Mouse (Mus musculus) urinary bladder, postnatal 36 days (tissue): ENCODE data around the gene Kcnip1.

ENCODE experiments used
- DNase-seq, 2 experiments: peaks; one replicate each; pipeline ENCODE4 v3.0.0; 2022; ENCODE audit warnings: low spot score in 2 of 2, mixed read lengths in 1 of 2

Kcnip1 gene

GRCm38 (mm10) chr11:33668376-33668775, 324.6 kb downstream of the Kcnip1 start:
- no peak for DNase-seq

GRCm38 (mm10) chr11:33663599-33663998, 329.4 kb downstream of the Kcnip1 start:
- no peak for DNase-seq

DNA sequence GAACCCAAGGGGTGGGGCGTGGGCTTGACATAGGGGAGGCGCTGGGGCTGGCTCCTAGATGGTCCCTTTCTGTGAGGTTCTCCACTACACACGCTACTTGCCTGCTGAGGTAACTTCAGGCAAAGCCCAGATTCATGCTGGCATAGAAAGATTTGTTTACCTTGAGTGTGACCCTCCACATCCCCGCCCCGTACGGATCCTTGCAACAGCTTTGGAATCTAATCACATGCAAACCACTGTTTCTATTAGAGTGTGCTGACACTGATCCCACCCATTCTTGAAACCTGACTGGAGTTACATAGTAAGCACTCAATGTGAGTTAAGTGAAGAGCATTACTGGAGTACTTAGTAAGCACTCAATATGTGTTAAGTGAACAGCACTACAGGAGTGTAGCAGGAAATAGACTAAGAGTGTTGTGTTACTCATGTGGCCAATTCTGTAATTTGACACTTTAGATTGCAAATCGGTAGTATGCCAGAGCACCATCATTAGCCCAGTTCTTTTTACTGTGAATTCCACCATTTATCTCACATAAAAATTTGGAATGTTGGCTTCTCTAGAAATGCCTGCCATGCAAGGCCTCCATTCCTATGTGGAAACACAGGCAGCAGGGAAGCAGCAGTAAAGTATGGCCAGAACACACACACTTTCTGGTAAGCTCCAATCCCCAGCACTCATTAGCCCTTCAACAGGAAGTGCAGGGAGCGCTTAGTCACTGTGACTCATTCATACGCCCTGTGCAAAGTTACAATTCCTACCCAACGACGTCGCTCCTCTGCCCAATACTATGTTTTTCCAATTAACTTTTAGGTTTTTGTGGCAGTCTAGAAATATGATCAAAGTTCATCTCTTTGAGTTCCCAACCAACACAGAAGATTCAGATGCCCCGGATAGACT, 332.7 kb downstream of the Kcnip1 start:
- DNase-seq: no peak

DNA sequence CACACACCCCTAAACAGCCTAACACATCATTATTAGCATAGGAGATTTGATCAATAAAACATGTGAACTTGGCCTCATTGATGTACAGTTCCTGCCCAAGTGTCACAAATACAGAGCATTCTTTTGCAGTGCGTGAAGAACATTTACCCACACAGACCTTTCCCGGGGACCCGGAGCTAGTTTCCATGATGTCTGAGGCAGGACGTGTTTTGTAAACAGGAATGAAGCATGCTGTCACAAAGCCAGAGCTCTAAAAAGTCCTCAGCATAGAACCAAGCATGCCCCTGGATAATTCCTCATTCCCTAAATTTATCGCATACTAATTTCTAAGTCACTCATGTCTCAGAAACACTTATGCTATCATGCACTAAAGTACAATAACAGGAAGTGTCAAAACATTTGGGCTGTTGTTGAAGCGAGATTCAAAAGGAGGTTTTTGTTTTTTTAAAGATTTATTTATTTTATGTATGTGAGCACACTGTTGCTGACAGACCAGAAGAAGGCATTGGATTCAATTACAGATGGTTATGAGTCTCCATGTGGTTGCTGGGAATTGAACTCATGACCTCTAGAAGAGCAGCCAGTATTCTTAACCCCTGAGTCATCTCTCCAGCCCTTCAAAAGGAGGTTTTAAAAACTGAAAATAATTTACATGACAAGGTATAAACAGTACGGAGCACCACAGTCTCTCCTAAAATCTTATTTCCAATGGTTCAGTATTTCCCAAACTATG, 336.9 kb downstream of the Kcnip1 start:
- no peak for DNase-seq

- DNase-seq: no peak
These were observed 337.7 kb downstream of the Kcnip1 start for GRCm38 (mm10) chr11:33655221-33655620.

GRCm38 (mm10) chr11:33654485-33654884, 338.5 kb downstream of the Kcnip1 start:
- DNase-seq: no peak

GRCm38 (mm10) chr11:33649358-33649757, 343.6 kb downstream of the Kcnip1 start:
- DNase-seq: no peak

GRCm38 (mm10) chr11:33637107-33637506, 355.8 kb downstream of the Kcnip1 start:
- no peak for DNase-seq

DNA sequence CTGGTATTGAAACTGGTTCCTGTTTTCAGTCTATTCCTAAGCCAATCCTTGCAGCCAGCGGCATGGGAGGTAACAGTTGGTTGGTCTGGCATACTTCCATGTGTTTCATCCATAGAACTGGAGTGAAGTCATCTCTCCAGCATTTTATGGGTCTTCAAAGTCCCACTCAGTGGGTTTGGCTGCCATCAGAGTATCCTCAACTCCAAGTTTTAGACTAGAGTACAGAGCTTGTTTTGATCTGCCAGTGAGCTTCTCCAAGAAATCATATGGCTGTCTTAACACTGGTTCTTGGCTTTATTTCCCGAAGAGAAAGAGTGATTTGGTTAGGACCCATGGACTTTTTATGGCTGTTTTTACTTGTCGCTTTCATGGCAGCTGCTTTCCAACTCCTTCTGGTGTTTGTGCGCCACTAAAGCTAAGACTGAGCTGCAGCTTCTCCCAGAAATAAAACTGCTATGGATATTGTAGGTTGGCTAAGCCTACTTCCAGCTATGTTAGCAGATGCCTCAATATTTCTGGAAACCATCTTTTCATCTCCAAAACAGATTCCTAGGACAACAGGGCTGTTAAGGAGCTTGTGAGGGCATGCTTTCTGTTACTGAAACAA, 365.7 kb downstream of the Kcnip1 start:
- no peak for DNase-seq

- peak; percentile 51 to 61 for DNase-seq
These were observed 378.7 kb downstream of the Kcnip1 start for GRCm38 (mm10) chr11:33614218-33614617.

DNA sequence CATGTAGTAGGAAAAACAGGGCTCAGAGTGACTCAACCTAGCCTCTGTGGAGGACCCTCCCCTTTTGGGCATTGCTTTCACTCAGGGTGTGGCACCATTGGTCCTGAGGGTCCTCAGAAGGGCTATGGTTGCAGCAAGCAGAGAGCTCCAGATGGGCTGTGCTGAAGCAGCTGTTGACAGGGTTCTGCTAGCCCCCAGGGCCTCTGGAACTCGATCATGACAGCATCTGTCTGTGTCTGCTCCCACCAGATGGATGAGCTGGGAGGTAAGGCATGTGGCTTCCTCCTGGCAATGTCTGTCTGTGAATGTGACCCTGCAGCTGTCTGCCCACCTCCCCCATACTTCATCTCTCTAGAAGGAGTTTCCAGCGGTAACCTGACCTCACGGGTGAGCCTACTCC, 385.2 kb downstream of the Kcnip1 start:
- DNase-seq: no peak

DNA sequence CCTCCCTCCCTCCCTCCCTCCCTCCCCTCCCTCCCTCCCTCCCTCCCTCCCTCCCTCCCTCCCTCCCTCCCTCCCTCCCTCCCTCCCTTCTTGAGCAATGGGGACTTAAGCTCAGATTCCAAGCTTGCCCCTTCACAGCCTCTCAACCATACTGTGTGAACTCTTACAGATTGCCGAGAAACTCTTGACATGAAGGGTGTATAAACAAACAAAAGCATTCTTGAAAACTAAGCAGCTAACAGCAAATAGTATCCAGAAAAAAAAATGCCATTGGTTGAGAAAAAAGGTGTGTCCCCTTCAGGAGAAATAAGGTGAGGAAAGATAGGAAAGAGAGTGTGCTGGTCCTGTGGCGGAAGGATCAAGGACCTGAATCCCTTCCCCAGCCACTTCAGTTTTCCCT, 389.8 kb downstream of the Kcnip1 start:
- DNase-seq: no peak

GRCm38 (mm10) chr11:33598986-33599385, 394.0 kb downstream of the Kcnip1 start, which contains the start of gene D130052B06Rik:
D130052B06Rik (plus strand) TSS chr11:33599302.
- no peak for DNase-seq

DNA sequence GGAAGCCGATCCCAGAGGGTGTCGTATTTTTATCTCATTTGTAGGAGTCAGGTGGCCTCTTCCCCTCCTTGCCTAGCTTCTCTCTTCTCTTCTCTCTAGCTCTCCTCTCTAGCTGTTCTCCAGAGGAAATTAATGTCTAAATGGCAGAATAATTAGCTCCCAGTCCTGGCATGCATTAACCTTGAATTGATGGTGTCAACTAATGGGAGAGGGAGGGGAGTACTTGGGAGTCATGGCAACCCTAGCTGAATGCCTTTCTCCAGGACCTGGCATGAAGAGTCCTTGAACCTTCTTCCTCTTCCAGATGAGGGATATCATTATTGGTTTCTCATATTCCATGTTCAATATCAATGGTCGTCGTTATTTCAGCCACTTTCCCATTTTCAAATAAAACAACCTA, 396.3 kb downstream of the Kcnip1 start:
- DNase-seq: no peak

DNA sequence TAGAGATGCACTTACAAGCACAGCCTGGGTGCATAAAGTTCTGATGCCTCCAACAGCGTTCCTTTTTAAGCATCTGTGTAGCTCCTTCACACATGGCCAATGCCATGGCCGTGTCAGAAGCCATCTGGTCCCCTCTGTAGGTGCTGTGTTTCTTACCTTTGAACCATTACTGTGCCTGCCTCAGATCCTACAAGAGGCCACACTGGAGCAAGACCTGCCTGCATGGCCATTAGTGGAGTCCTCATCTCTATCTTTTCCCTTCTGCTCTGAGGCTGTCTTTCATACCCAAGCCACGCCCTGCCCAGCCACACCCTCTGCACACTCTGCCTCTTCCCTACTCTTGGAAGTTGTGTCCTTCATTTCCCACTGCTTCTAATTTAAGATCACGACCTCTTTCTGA, 400.1 kb downstream of the Kcnip1 start:
- no peak for DNase-seq

- no peak for DNase-seq
These were observed 402.2 kb downstream of the Kcnip1 start for GRCm38 (mm10) chr11:33590771-33591170.

- DNase-seq: no peak
These were observed 406.3 kb downstream of the Kcnip1 start for GRCm38 (mm10) chr11:33586614-33587013.

DNA sequence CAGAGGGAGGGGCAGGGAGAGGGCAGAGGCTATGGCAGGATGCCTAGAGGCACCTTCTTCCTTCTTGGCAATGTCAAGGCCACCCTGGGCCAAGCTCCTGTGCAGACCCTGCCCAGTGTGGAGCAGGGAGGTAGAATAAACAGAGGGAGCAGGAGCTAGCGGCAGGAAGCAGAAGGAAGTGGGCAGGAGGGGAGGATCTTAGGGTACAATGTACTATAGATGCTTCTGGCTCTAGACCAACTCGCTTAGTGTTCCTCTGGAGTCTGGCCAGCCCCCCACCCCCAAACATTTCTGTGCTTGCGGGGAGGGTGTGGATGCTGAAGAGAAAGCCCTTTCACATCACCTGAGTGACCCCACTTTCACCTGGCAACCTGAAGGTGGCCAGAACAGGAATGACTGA, 413.3 kb downstream of the Kcnip1 start:
- no peak for DNase-seq
